ENCODE assay signal across 20 mouse cellular contexts in genomic region chr2:31019011-31019410, GRCm38 (mm10). TPM values are rescaled to one million over a fixed set of nuclear protein-coding genes. Genes with fewer than 3 reads are reported as not detected.
A peak's percentile ranks its signal among the peaks of the same experiment; 100 is the strongest.
DNase-seq lines count a peak whose midpoint lies in the region; ATAC-seq and TF ChIP-seq lines count a peak whose summit lies in the region.
"Had no signal": no experiment of that assay in that cellular context is flagged by ENCODE, and none has a peak within 500 bp of the region (broad histone marks: within the 10 kb centered on the region; RNA-seq: fewer than 3 reads in every experiment).

No protein-coding gene starts in this region.

- H3K4me2 ChIP-seq in forebrain, postnatal 0 days (ENCODE audit: low read depth), result no peak overlapping the region
- H3K4me2 ChIP-seq: hindbrain, embryonic 14.5 days had no signal

- no peak overlapping the region for H3K4me3 ChIP-seq in forebrain, postnatal 0 days (ENCODE audit: low read depth, low read length)
- H3K4me3 ChIP-seq: embryonic facial prominence, embryonic 10.5 days; heart, embryonic 10.5 days had no signal

- TF ChIP-seq CTCF in forebrain, postnatal 0 days (IDR thresholded peaks at IDR 0.05; ENCODE audit: low read depth), result no peak

- peaks cover 72% of the 10 kb centered on the region for H3K36me3 ChIP-seq in forebrain, postnatal 0 days (ENCODE audit: insufficient read depth)

- no peaks in the 10 kb centered on the region for H3K9me3 ChIP-seq in forebrain, postnatal 0 days (ENCODE audit: low read length)
- H3K9me3 ChIP-seq: embryonic facial prominence, embryonic 10.5 days; heart, embryonic 10.5 days had no signal

- intact Hi-C loops in left cerebral cortex, postnatal 4 days (cut with DNase I), result no loop called here

- DNase-seq in left cerebral cortex, postnatal 4 days, result peak; percentile 36
- no peak for DNase-seq in left cerebral cortex, adult 9 months (ENCODE audit: low spot score in 2 of 2)
- DNase-seq in brain, adult 2 months (ENCODE audit: low read depth, low spot score), result peak; percentile 37
- DNase-seq in cerebellum, adult 8-10 months, result peak; percentile 64
- DNase-seq in cerebellum, postnatal 14 days, result peak; percentile 73 to 77
- DNase-seq in forebrain, postnatal 0 days, result no peak
- DNase-seq in spleen, postnatal 36 days (ENCODE audit: low spot score in 2 of 2), result no peak
- DNase-seq in adrenal gland, adult 2 months, result no peak
- DNase-seq: adrenal gland, postnatal 25 days; gastrocnemius, postnatal 10 days; heart, adult 18-20 months; heart, postnatal 10 days; kidney, adult 2 months had no signal

- no peaks in the 10 kb centered on the region for H3K27me3 ChIP-seq in forebrain, postnatal 0 days (ENCODE audit: insufficient read depth, low read length)

- no peak overlapping the region for H3K9ac ChIP-seq in forebrain, postnatal 0 days
- H3K9ac ChIP-seq: hindbrain, embryonic 14.5 days had no signal

- ATAC-seq in forebrain, postnatal 0 days, result no peak
- ATAC-seq: activated CD4-positive, CD25-positive, alpha-beta regulatory T cell, adult 4 months; CD4-positive, CD25-positive, alpha-beta regulatory T cell, adult 4 months; forebrain, embryonic 14.5 days; intestine, embryonic 16.5 days had no signal

- 87% methylated on average over 8 of the region's 8 CpGs for WGBS in forebrain, postnatal 0 days

- no peaks in the 10 kb centered on the region for H3K4me1 ChIP-seq in forebrain, postnatal 0 days (ENCODE audit: insufficient read depth)
- H3K4me1 ChIP-seq: embryonic facial prominence, embryonic 10.5 days had no signal

- no peak overlapping the region for H3K27ac ChIP-seq in forebrain, postnatal 0 days (ENCODE audit: low read depth, low read length)
- H3K27ac ChIP-seq: embryonic facial prominence, embryonic 10.5 days; heart, embryonic 10.5 days; hindbrain, embryonic 14.5 days had no signal

RNA-seq across cellular contexts. Expression of gene Usp20, which starts 36.9 kb away (rescaled TPM):
- total RNA-seq in left cerebral cortex, postnatal 4 days (2021), result 10 to 100 TPM; 54.7 to 61.3 TPM
- 37.9 and 38.1 TPM in 2 replicates for total RNA-seq in forebrain, postnatal 0 days (2014; rRNA removed)
- polyA plus RNA-seq in forebrain, postnatal 0 days (2015; fragmentation: Nextera tagmentation; extraction: Ambion mirVana), result 23.7 and 31.9 TPM in 2 replicates
- total RNA-seq in adrenal gland, adult 2 months (2021), result 10 to 100 TPM; 24.2 to 38.1 TPM
- 21.1 and 32.9 TPM in 2 replicates for polyA plus RNA-seq in adrenal gland, adult 2 months (2012; rRNA removed)

RNA-seq across cellular contexts. Expression of gene BC005624, which starts 37.0 kb away (rescaled TPM):
- total RNA-seq in left cerebral cortex, postnatal 4 days (2021), result 10 to 100 TPM; 52.1 to 55.8 TPM
- total RNA-seq in forebrain, postnatal 0 days (2014; rRNA removed), result 43.3 and 47.1 TPM in 2 replicates
- 76.1 and 84.6 TPM in 2 replicates for polyA plus RNA-seq in forebrain, postnatal 0 days (2015; fragmentation: Nextera tagmentation; extraction: Ambion mirVana)
- 10 to 100 TPM; 45.3 to 50.7 TPM for total RNA-seq in adrenal gland, adult 2 months (2021)
- 5.6 and 7.8 TPM in 2 replicates for polyA plus RNA-seq in adrenal gland, adult 2 months (2012; rRNA removed)

RNA-seq across cellular contexts. Expression of gene Tor1a, which starts 51.3 kb away (rescaled TPM):
- total RNA-seq in left cerebral cortex, postnatal 4 days (2021), result 10 to 100 TPM; 44.7 to 48.7 TPM
- 53.6 and 71.6 TPM in 2 replicates for total RNA-seq in forebrain, postnatal 0 days (2014; rRNA removed)
- 97.3 and 105 TPM in 2 replicates for polyA plus RNA-seq in forebrain, postnatal 0 days (2015; fragmentation: Nextera tagmentation; extraction: Ambion mirVana)
- 10 to 100 TPM; 33.5 to 37.5 TPM for total RNA-seq in adrenal gland, adult 2 months (2021)
- 57.0 and 60.9 TPM in 2 replicates for polyA plus RNA-seq in adrenal gland, adult 2 months (2012; rRNA removed)

Comparison
In these comparisons a context has a peak if more than half of its experiments do, and no peak if none do; other contexts are left out.
1. DNase-seq: peak in left cerebral cortex, postnatal 4 days (single experiment), brain, adult 2 months (single experiment), cerebellum, adult 8-10 months (single experiment) and cerebellum, postnatal 14 days (2 of 2); none in left cerebral cortex, adult 9 months (0 of 2), forebrain, postnatal 0 days (single experiment), spleen, postnatal 36 days (0 of 2) and adrenal gland, adult 2 months (single experiment).